Mouse (Mus musculus) cerebellum, adult 2 months (tissue): ENCODE results near the gene Snrpa1.

Experiments
- CTCF ChIP-seq: fragments of 200-500 bp; IDR thresholded peaks from 2 replicates; pipeline ENCODE4 v1.5.1; 2011; ENCODE audit warnings: low read depth, mild to moderate bottlenecking, control low read depth, low read length, moderate library complexity, borderline replicate concordance; ENCODE audit not compliant: insufficient read depth
- POLR2A ChIP-seq: fragments of 200-500 bp; IDR thresholded peaks from 2 replicates; pipeline ENCODE4 v1.6.1; 2011; ENCODE audit warnings: low read length, control low read depth, borderline replicate concordance; ENCODE audit not compliant: insufficient read depth

DNA sequence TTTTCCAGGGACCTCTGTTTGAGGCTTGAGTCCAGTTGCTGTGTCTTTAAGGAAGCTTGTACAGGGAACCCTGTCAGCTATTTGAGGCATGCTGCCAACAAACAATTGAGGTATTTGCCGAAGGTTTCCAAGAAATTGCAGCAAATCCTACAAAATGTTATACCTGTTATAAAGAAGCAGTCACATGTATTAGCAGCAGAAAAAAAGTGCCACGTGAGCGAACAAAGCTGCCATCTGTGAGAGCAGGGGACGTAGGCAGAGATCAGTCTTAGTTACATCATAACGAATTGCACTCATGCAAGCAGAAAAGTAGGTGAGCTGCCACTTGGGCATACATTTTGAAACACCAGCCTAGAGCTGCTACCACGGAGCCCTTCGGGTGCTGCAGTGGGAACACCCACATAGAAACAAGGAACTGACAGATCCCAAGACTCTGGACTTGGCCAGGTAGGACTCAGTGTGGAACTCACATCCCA, 47.8 kb downstream of the Snrpa1 start:
- no peak for TF ChIP-seq CTCF
- TF ChIP-seq POLR2A, result no peak
